Mouse (Mus musculus) limb, embryonic 11.5 days (tissue): Measurements from ENCODE around the gene Tnrc6b. TPM values are rescaled to one million over a fixed set of nuclear protein-coding genes. Genes with fewer than 3 reads are reported as not detected.
"Not testable (repeated sequence)": the region's sequence is repeated elsewhere in the genome, so short reads cannot be mapped to it uniquely, and the experiment has no call there.

Source experiments
- ATAC-seq: fragments of 200-750 bp; cut with Nextera tagmentation; 2 replicates; pipeline ENCODE4 v1.8.0; 2017; ENCODE audit warnings: low read depth; ENCODE audit not compliant: insufficient number of reproducible peaks, low FRiP score, low TSS enrichment
- DNase-seq: peaks from one replicate; pipeline ENCODE4 v3.0.0-alpha.2; 2015; ENCODE audit warnings: low spot score
- H3K27ac ChIP-seq: fragments of 300-500 bp; sonication (generic); replicated peaks from 2 replicates; pipeline ENCODE4 v1.5.1; 2014; ENCODE audit warnings: low read depth, mild to moderate bottlenecking, low read length
- H3K27me3 ChIP-seq: fragments of 300-500 bp; sonication (generic); 2 replicates; pipeline ENCODE4 v1.6.1; 2014; ENCODE audit warnings: mild to moderate bottlenecking, low read length, mixed read lengths; ENCODE audit not compliant: control insufficient read depth, insufficient read depth
- H3K36me3 ChIP-seq: fragments of 300-500 bp; sonication (generic); 2 replicates; pipeline ENCODE4 v1.6.1; 2014; ENCODE audit warnings: mild to moderate bottlenecking, low read length, moderate library complexity, mixed read lengths; ENCODE audit not compliant: control insufficient read depth, insufficient read depth
- H3K4me1 ChIP-seq: fragments of 300-500 bp; sonication (generic); 2 replicates; pipeline ENCODE4 v1.6.1; 2014; ENCODE audit warnings: low read length, mixed read lengths; ENCODE audit not compliant: control insufficient read depth, insufficient read depth
- H3K4me2 ChIP-seq: fragments of 300-500 bp; sonication (generic); 2 replicates; pipeline ENCODE4 v1.6.1; 2014; ENCODE audit warnings: low read depth, mild to moderate bottlenecking, moderate library complexity; ENCODE audit not compliant: severe bottlenecking
- H3K4me3 ChIP-seq: fragments of 300-500 bp; sonication (generic); 2 replicates; pipeline ENCODE4 v1.5.1; 2014; ENCODE audit warnings: low read depth, low read length
- H3K9ac ChIP-seq: fragments of 300-500 bp; sonication (generic); 2 replicates; pipeline ENCODE4 v1.6.1; 2014; ENCODE audit warnings: mild to moderate bottlenecking, low read length
- H3K9me3 ChIP-seq: fragments of 300-500 bp; sonication (generic); 2 replicates; pipeline ENCODE4 v1.6.1; 2016; ENCODE audit warnings: low read length; ENCODE audit not compliant: control insufficient read depth
- WGBS: fragments of 180-500 bp; shearing (Covaris S2); extraction: QIAGEN DNeasy Blood & Tissue Kit; methylation state at CpG from one replicate; pipeline ENCODE4 v1.1.7; 2014; 5-methylcytosine and 5-hydroxymethylcytosine counted together
- polyA plus RNA-seq: library from polyadenylated mRNA; unstranded; fragments of >200 nt; fragmentation: Nextera tagmentation; extraction: Ambion mirVana; gene quantifications from 2 replicates; pipeline ENCODE4 v1.2.1, GENCODE M21; 2014

Gene Tnrc6b
- polyA plus RNA-seq, 1 experiment from 2014 or later: 15.4 TPM

DNA sequence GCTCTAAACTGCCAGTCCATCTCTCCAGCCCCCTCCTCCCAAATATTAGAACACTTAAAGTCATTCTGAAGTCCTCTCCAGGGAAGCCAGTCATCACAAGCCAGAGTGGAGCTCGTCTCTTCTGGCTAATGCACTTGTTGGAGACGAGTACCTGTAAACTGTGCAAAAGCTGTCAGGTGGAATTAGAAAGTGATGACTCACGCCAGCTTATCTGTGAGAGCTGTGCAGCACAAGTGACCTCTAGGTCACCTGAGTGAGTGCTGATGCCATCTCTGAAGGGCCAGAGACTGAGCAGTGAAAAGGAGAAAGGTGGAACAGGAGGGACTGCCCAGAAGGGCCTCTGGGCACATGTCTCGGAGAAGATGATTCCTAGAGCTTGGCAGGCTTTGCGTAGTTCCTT is 9.1 kb downstream of the Tnrc6b start:
- Histone ChIP-seq H3K9ac (no peak overlapping the region), H3K27ac (no peak overlapping the region), H3K4me3 (no peak overlapping the region), H3K9me3 (no peaks in the 10 kb centered on the region), H3K4me2 (no peak overlapping the region), H3K4me1 (no peaks in the 10 kb centered on the region), H3K27me3 (no peaks in the 10 kb centered on the region), H3K36me3 (no peaks in the 10 kb centered on the region)
- DNase-seq (no peak), ATAC-seq (no peak)
- WGBS: 68% methylated on average over 5 of the region's 5 CpGs

DNA sequence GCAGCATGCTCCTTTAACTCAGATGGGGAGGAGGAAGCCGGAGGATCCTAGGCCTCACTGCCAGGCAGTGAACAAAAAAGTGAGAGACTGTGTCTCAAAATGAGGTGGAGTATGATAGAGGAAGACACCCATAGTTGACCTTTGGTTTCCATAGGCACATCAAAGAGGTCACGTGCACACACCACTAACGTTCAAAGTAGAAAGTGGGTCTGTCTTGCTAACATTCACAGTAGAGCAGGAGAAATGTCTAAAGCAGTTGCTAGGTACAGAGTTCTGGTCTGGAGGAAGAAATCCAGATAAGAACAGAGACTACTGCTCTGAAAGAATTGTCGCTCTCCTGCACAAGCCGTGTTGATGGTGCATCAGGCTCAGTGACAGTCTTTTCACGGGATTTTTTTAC is 10.7 kb downstream of the Tnrc6b start:
- ATAC-seq (no peak), DNase-seq (no peak)
- 85% methylated on average over 6 of the region's 6 CpGs for whole genome bisulfite sequencing

DNA sequence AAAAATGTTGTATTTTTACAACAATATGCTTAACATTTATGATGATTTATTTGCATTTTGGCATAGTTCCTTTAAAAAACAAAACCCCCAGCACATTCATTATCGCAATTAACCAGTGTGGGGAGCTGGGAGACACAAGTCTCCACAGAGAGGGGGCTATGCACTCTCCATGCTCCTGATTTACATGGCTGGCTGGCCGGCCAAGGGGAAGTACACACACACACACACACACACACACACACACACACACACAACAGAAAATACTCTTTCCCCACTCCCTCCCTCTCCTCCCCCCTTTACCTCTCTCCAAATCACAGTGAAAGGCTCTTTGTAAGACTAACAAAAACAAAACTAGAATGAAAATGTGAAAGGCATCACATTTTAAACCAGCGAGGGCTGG is 11.3 kb downstream of the Tnrc6b start:
- Histone ChIP-seq H3K27ac (no peak overlapping the region), H3K4me2 (no peak overlapping the region), H3K27me3 (no peaks in the 10 kb centered on the region), H3K9me3 (no peaks in the 10 kb centered on the region), H3K4me1 (no peaks in the 10 kb centered on the region), H3K4me3 (no peak overlapping the region), H3K9ac (no peak overlapping the region), H3K36me3 (no peaks in the 10 kb centered on the region)
- ATAC-seq: no peak
- DNase-seq: no peak
- WGBS: 58% methylated on average over 3 of the region's 3 CpGs

More for the DNA sequence above, 10.7 kb downstream of the Tnrc6b start:
- Histone ChIP-seq H3K4me2 (no peak overlapping the region), H3K4me3 (no peak overlapping the region), H3K9ac (no peak overlapping the region), H3K9me3 (no peaks in the 10 kb centered on the region), H3K4me1 (no peaks in the 10 kb centered on the region), H3K27me3 (no peaks in the 10 kb centered on the region), H3K36me3 (no peaks in the 10 kb centered on the region), H3K27ac (no peak overlapping the region)

DNA sequence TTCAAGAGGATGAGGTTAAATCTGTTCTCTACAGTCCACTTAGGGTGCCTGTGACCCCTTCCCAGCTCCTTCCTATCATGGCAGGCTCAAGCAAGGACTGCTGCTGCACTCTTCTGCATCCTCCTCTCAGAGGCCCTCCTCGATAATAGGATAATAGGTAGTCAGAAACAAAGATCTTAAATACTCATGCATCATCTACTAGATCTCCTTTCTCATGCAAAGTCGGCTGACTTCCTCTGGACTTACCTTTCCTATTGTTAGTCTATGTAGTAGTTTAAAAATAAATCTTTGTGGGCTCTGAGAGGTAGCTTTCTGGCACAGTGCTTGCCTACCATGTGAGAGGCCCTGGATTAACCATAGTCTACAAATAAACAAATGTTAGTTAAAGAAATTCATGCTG is 18.4 kb downstream of the Tnrc6b start:
- Histone ChIP-seq H3K36me3 (no peaks in the 10 kb centered on the region), H3K4me2 (no peak overlapping the region), H3K4me3 (no peak overlapping the region), H3K27ac (no peak overlapping the region), H3K27me3 (no peaks in the 10 kb centered on the region), H3K9me3 (no peaks in the 10 kb centered on the region), H3K9ac (no peak overlapping the region), H3K4me1 (no peaks in the 10 kb centered on the region)
- DNase-seq (no peak), ATAC-seq (no peak)
- WGBS: 77% methylated on average over 2 of the region's 2 CpGs

DNA sequence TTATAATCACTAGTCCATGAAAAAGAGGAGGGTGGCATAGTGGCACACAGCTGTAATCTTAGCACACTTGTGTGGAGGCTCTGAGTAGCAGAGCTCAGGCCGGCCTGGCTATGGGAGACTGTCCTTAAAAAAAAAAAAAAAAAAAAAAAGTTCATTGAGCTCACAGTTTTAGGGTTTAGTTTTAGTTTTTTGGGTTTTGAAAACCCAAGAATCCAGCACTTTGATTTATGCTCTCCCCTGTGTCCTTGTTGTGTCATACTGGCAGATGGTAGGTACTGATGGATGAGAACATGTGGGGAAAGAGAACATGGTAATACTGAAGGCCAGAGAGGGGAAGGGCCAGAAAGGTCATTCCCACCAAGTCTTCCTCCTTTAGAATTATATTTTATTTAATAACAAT is 19.9 kb downstream of the Tnrc6b start:
- Histone ChIP-seq H3K4me1 (no peaks in the 10 kb centered on the region), H3K27ac (no peak overlapping the region), H3K4me2 (no peak overlapping the region), H3K27me3 (no peaks in the 10 kb centered on the region), H3K36me3 (no peaks in the 10 kb centered on the region), H3K9me3 (no peaks in the 10 kb centered on the region), H3K4me3 (no peak overlapping the region), H3K9ac (no peak overlapping the region)
- 89% methylated on average over 1 of the region's 1 CpGs for WGBS
- DNase-seq: no peak
- ATAC-seq: no peak

DNA sequence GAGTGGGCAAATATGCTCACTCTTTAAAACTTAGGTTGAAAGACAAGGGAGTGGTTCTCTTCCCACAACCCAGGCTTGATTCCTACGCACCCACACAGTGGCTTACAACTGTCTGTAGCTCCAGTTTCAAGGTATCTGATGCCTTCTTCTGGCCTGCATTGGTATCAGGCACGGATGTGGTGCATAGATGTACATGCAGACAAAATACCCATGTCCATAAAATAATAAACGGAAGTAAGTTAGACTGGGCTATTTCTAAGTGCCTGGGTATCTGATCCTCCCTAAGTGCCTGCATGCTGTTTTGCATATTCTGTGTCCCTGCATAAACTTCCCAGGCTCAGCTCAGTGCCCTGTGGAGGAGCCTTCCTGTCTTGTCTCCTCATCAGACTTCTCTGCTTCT is 20.4 kb downstream of the Tnrc6b start:
- H3K4me3 ChIP-seq: no peak overlapping the region
- H3K4me1 ChIP-seq: no peaks in the 10 kb centered on the region
- no peaks in the 10 kb centered on the region for H3K36me3 ChIP-seq
- no peak overlapping the region for H3K9ac ChIP-seq
- ATAC-seq (no peak), DNase-seq (no peak)
- no peaks in the 10 kb centered on the region for H3K27me3 ChIP-seq
- H3K9me3 ChIP-seq: no peaks in the 10 kb centered on the region
- H3K27ac ChIP-seq: no peak overlapping the region
- WGBS: 87% methylated on average over 3 of the region's 3 CpGs
- H3K4me2 ChIP-seq: no peak overlapping the region

DNA sequence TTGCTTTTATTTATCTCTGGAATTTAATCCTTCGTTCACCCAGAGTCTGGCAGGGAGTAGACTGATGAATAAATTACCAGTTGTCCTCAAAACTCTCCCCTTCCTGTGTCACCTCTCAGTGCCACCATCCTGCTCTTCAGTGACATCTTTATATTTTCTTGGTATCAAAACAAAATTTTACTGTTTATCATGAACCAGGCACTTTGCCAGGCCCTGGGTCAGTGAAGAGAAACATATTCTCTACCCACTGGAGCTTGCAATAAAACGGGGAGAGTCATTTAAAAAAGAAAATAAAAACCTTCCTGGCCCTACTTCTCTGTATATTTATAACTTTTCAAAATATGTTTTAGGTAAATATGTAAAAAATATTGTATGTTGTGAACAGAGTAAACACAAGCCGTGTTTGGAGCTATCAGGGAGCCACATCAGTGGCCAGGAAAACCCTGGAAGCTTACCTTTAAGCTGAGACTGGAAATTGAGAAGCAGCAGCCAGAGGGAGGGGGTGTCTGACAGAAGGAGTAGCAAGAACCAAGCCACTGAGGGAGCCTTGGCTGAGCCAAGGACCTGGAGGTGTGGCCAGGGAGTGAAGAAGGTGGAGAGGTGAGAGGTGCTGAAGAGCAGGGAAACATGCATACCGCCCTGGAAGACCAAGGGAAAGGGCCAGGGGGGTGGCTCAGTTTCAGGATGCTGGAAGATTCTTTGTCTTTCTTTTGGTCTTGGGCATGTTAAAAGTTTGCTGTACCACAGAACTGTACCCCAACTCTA is 21.3 kb downstream of the Tnrc6b start:
- DNase-seq: no peak
- H3K4me2 ChIP-seq: no peak overlapping the region
- ATAC-seq: no peak
- H3K36me3 ChIP-seq: no peaks in the 10 kb centered on the region
- no peak overlapping the region for H3K27ac ChIP-seq
- H3K4me1 ChIP-seq: no peaks in the 10 kb centered on the region
- H3K27me3 ChIP-seq: no peaks in the 10 kb centered on the region
- no peak overlapping the region for H3K4me3 ChIP-seq
- 57% methylated on average over 4 of the region's 4 CpGs for WGBS
- no peak overlapping the region for H3K9ac ChIP-seq
- H3K9me3 ChIP-seq: no peaks in the 10 kb centered on the region

DNA sequence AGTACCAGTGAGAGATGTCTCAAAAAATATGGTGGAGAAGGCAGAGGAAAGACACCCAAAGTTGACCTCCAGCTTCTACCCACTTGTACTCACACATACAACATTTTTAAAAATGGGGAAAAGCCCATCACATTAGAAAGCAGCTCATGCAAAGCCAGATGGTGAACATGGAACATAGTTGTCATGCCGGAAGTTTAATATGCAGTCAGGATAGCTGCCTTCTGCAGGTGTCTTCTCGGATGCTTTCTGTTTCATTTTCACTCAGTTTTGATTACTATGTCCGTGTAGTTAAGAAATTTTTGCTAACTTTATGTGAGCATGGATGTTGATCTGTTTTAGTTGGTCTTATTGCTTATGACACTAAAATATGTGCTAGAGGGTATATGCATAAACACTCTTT is 24.2 kb downstream of the Tnrc6b start:
- H3K27ac ChIP-seq: no peak overlapping the region
- no peaks in the 10 kb centered on the region for H3K9me3 ChIP-seq
- H3K4me3 ChIP-seq: no peak overlapping the region
- 91% methylated on average over 3 of the region's 3 CpGs for WGBS
- ATAC-seq: no peak
- no peak overlapping the region for H3K9ac ChIP-seq
- no peak for DNase-seq
- no peaks in the 10 kb centered on the region for H3K36me3 ChIP-seq
- no peak overlapping the region for H3K4me2 ChIP-seq
- no peaks in the 10 kb centered on the region for H3K27me3 ChIP-seq
- H3K4me1 ChIP-seq: no peaks in the 10 kb centered on the region

DNA sequence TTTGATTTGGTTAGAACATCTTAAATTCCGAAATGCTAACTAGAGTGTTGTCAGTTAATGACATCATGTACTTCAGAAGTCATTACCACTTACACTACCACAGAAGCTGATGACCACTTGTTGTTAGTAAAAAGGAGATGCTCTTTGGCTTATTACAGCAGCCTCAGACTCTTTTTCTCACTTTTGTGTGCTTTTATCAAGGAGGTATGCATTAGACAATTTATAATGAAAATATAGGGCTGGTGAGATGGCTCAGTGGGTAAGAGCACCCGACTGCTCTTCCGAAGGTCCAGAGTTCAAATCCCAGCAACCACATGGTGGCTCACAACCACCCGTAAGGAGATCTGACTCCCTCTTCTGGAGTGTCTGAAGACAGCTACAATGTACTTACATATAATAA is 24.6 kb downstream of the Tnrc6b start:
- WGBS: 88% methylated on average over 3 of the region's 4 CpGs
- H3K4me1 ChIP-seq, H3K36me3 ChIP-seq, H3K4me3 ChIP-seq, ATAC-seq, H3K27ac ChIP-seq, H3K9ac ChIP-seq, H3K27me3 ChIP-seq, H3K9me3 ChIP-seq, DNase-seq, H3K4me2 ChIP-seq: not testable (repeated sequence)
